Mouse (Mus musculus) embryonic fibroblast, embryonic 13.5 days (primary cell): ENCODE data around the gene Tmcc3.

Experiments
- CTCF ChIP-seq: IDR thresholded peaks from 2 replicates; pipeline ENCODE4 v1.5.1; 2011; ENCODE audit warnings: mild to moderate bottlenecking, control low read depth, low read length, moderate library complexity, borderline replicate concordance; ENCODE audit not compliant: insufficient read depth
- POLR2A ChIP-seq: IDR thresholded peaks from 2 replicates; pipeline ENCODE4 v1.6.1; 2011; ENCODE audit warnings: low read depth, mild to moderate bottlenecking, control low read depth, low read length, moderate library complexity

DNA sequence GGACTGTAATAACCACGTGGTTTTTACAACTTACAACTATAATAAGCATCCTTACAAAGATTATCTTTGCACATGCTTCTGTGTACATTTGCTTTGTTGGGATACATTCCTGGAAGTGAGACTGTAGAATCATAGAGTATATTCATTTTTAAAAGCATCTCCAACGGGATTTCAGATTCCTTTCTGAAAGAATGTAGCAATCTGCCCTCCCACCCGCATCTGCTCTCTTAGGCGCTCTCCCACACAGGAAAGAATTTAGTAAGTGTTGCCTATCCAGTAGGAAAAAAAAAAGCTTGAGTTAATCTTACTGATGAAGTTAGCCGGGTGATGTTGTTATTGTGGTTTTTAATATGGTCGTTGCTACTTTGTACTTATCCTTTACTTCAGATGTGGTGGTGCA, 97.9 kb downstream of the Tmcc3 start:
- TF ChIP-seq CTCF (no peak), POLR2A (no peak)
